Mouse (Mus musculus): Measurements from ENCODE around the gene Spsb2. TPM values are rescaled to one million over a fixed set of nuclear protein-coding genes. Genes with fewer than 3 reads are reported as not detected.

The Spsb2 gene
- polyA plus RNA-seq, 1 experiment from 2014 or later = 9.1 TPM

GRCm38 (mm10) chr6:124779222-124779983 lies 29.1 kb upstream of the Spsb2 start, which contains the start of gene Lrrc23:
TSS of gene Lrrc23 (minus strand) at chr6:124779727.
- H3K4me2 ChIP-seq = peak within 1 kb of the TSS; percentile 64
- 4% methylated on average over 23 of the region's 23 CpGs for WGBS

GRCm38 (mm10) chr6:124779984-124780416 lies 28.5 kb upstream of the Spsb2 start:
- H3K27ac ChIP-seq = no peak overlapping the region
- H3K4me1 ChIP-seq (replicated peaks) = peaks cover 14% of the 10 kb centered on the region
- 6% methylated on average over 10 of the region's 10 CpGs for WGBS
- ATAC-seq (ENCODE audit: insufficient number of reproducible peaks, insufficient read depth, low FRiP score, low TSS enrichment, low read depth) = no peak
- H3K4me3 ChIP-seq (replicated peaks) = peak overlapping the region; percentile 41
- H3K4me2 ChIP-seq = peak overlapping the region; percentile 64
- no peaks in the 10 kb centered on the region for H3K36me3 ChIP-seq
- no peaks in the 10 kb centered on the region for H3K9me3 ChIP-seq
- peaks cover 15% of the 10 kb centered on the region for H3K27me3 ChIP-seq
- H3K9ac ChIP-seq (replicated peaks) = no peak overlapping the region; the same call in 1 of the 2 replicates

More at GRCm38 (mm10) chr6:124779222-124779983, 29.1 kb upstream of the Spsb2 start, which contains the start of gene Lrrc23:
- Histone ChIP-seq H3K4me3 (replicated peaks) (peak within 1 kb of the TSS; percentile 41), H3K27ac (0 out of 2 replicates have a peak within 1 kb of the TSS, but pooled peaks have one; percentile 12), H3K36me3 (no peaks in the 10 kb centered on the region), H3K4me1 (replicated peaks) (peaks cover 14% of the 10 kb centered on the region), H3K9me3 (no peaks in the 10 kb centered on the region), H3K27me3 (peaks cover 15% of the 10 kb centered on the region), H3K9ac (replicated peaks) (no peak within 1 kb of the TSS; the same call in 1 of the 2 replicates)
- peak; percentile 54; the same call in 1 of the 2 replicates for ATAC-seq (ENCODE audit: insufficient number of reproducible peaks, insufficient read depth, low FRiP score, low TSS enrichment, low read depth)

GRCm38 (mm10) chr6:124780917-124781316 lies 27.5 kb upstream of the Spsb2 start:
- peaks cover 14% of the 10 kb centered on the region for H3K4me1 ChIP-seq (replicated peaks)
- no peak for ATAC-seq (ENCODE audit: insufficient number of reproducible peaks, insufficient read depth, low FRiP score, low TSS enrichment, low read depth)
- no peak overlapping the region for H3K4me3 ChIP-seq (replicated peaks)
- WGBS = 90% methylated on average over 7 of the region's 7 CpGs
- H3K4me2 ChIP-seq = 0 out of 2 replicates have a peak overlapping the region, but pooled peaks have one; percentile 64
- H3K27ac ChIP-seq = no peak overlapping the region
- peaks cover 15% of the 10 kb centered on the region for H3K27me3 ChIP-seq
- no peak overlapping the region for H3K9ac ChIP-seq (replicated peaks)
- H3K36me3 ChIP-seq = no peaks in the 10 kb centered on the region
- no peaks in the 10 kb centered on the region for H3K9me3 ChIP-seq

GRCm38 (mm10) chr6:124782436-124782835 lies 26.0 kb upstream of the Spsb2 start:
- 20% methylated on average over 6 of the region's 6 CpGs for WGBS
- no peaks in the 10 kb centered on the region for H3K9me3 ChIP-seq
- H3K4me3 ChIP-seq (replicated peaks) = 0 out of 2 replicates have a peak overlapping the region, but pooled peaks have one; percentile 8
- no peaks in the 10 kb centered on the region for H3K36me3 ChIP-seq
- H3K27me3 ChIP-seq = peaks cover 15% of the 10 kb centered on the region
- peak overlapping the region; percentile 42; the same call in 1 of the 2 replicates for H3K27ac ChIP-seq
- no peak for ATAC-seq (ENCODE audit: insufficient number of reproducible peaks, insufficient read depth, low FRiP score, low TSS enrichment, low read depth)
- no peak overlapping the region for H3K9ac ChIP-seq (replicated peaks)
- H3K4me1 ChIP-seq (replicated peaks) = peaks cover 14% of the 10 kb centered on the region
- H3K4me2 ChIP-seq = peak overlapping the region; percentile 21; the same call in 1 of the 2 replicates

GRCm38 (mm10) chr6:124786756-124787420 lies 21.6 kb upstream of the Spsb2 start:
- peaks cover 6% of the 10 kb centered on the region for H3K4me1 ChIP-seq (replicated peaks)
- no peaks in the 10 kb centered on the region for H3K36me3 ChIP-seq
- no peak overlapping the region for H3K4me2 ChIP-seq
- ATAC-seq (ENCODE audit: insufficient number of reproducible peaks, insufficient read depth, low FRiP score, low TSS enrichment, low read depth) = no peak
- no peak overlapping the region for H3K4me3 ChIP-seq (replicated peaks)
- H3K27me3 ChIP-seq = no peaks in the 10 kb centered on the region
- no peak overlapping the region for H3K9ac ChIP-seq (replicated peaks)
- H3K27ac ChIP-seq = no peak overlapping the region
- 57% methylated on average over 8 of the region's 8 CpGs for WGBS
- H3K9me3 ChIP-seq = no peaks in the 10 kb centered on the region

- no peak overlapping the region for H3K9ac ChIP-seq (replicated peaks)
- no peak overlapping the region for H3K4me2 ChIP-seq
- H3K36me3 ChIP-seq = no peaks in the 10 kb centered on the region
Observed at GRCm38 (mm10) chr6:124787722-124788121, 20.7 kb upstream of the Spsb2 start.

GRCm38 (mm10) chr6:124789519-124789918 lies 18.9 kb upstream of the Spsb2 start:
- 94% methylated on average over 4 of the region's 4 CpGs for WGBS
- ATAC-seq (ENCODE audit: insufficient number of reproducible peaks, insufficient read depth, low FRiP score, low TSS enrichment, low read depth) = no peak
- H3K27ac ChIP-seq = no peak overlapping the region

More at GRCm38 (mm10) chr6:124787722-124788121, 20.7 kb upstream of the Spsb2 start:
- ATAC-seq (ENCODE audit: insufficient number of reproducible peaks, insufficient read depth, low FRiP score, low TSS enrichment, low read depth) = no peak
- H3K4me3 ChIP-seq (replicated peaks) = no peak overlapping the region
- H3K27ac ChIP-seq = no peak overlapping the region
- no peaks in the 10 kb centered on the region for H3K27me3 ChIP-seq
- 75% methylated on average over 10 of the region's 10 CpGs for WGBS
- peaks cover under 1% of the 10 kb centered on the region; the same call in 1 of the 2 replicates for H3K4me1 ChIP-seq (replicated peaks)
- H3K9me3 ChIP-seq = no peaks in the 10 kb centered on the region

GRCm38 (mm10) chr6:124790121-124790520 lies 18.3 kb upstream of the Spsb2 start:
- no peaks in the 10 kb centered on the region for H3K36me3 ChIP-seq
- no peak overlapping the region for H3K9ac ChIP-seq (replicated peaks)
- no peaks in the 10 kb centered on the region for H3K27me3 ChIP-seq
- H3K9me3 ChIP-seq = no peaks in the 10 kb centered on the region
- no peak overlapping the region for H3K27ac ChIP-seq
- no peak for ATAC-seq (ENCODE audit: insufficient number of reproducible peaks, insufficient read depth, low FRiP score, low TSS enrichment, low read depth)
- no peak overlapping the region for H3K4me3 ChIP-seq (replicated peaks)
- no peak overlapping the region for H3K4me2 ChIP-seq
- WGBS = 68% methylated on average over 4 of the region's 4 CpGs
- no peaks in the 10 kb centered on the region for H3K4me1 ChIP-seq (replicated peaks)

More at GRCm38 (mm10) chr6:124789519-124789918, 18.9 kb upstream of the Spsb2 start:
- H3K9ac ChIP-seq (replicated peaks) = no peak overlapping the region
- H3K27me3 ChIP-seq = no peaks in the 10 kb centered on the region
- no peaks in the 10 kb centered on the region for H3K36me3 ChIP-seq
- H3K4me2 ChIP-seq = no peak overlapping the region
- no peaks in the 10 kb centered on the region for H3K4me1 ChIP-seq (replicated peaks)
- H3K9me3 ChIP-seq = no peaks in the 10 kb centered on the region
- H3K4me3 ChIP-seq (replicated peaks) = no peak overlapping the region

GRCm38 (mm10) chr6:124791911-124792310 lies 16.6 kb upstream of the Spsb2 start:
- no peak overlapping the region for H3K4me2 ChIP-seq
- whole genome bisulfite sequencing = 88% methylated on average over 3 of the region's 3 CpGs

GRCm38 (mm10) chr6:124795781-124796180 lies 12.7 kb upstream of the Spsb2 start:
- Histone ChIP-seq H3K9ac (replicated peaks) (no peak overlapping the region), H3K9me3 (no peaks in the 10 kb centered on the region), H3K36me3 (no peaks in the 10 kb centered on the region), H3K4me2 (no peak overlapping the region), H3K4me1 (replicated peaks) (no peaks in the 10 kb centered on the region), H3K27ac (no peak overlapping the region), H3K4me3 (replicated peaks) (no peak overlapping the region), H3K27me3 (no peaks in the 10 kb centered on the region)
- ATAC-seq (ENCODE audit: insufficient number of reproducible peaks, insufficient read depth, low FRiP score, low TSS enrichment, low read depth) = no peak
- 81% methylated on average over 4 of the region's 4 CpGs for WGBS

More at GRCm38 (mm10) chr6:124791911-124792310, 16.6 kb upstream of the Spsb2 start:
- Histone ChIP-seq H3K27ac (no peak overlapping the region), H3K36me3 (no peaks in the 10 kb centered on the region), H3K4me3 (replicated peaks) (no peak overlapping the region), H3K27me3 (no peaks in the 10 kb centered on the region), H3K4me1 (replicated peaks) (no peaks in the 10 kb centered on the region), H3K9me3 (no peaks in the 10 kb centered on the region), H3K9ac (replicated peaks) (no peak overlapping the region)
- no peak for ATAC-seq (ENCODE audit: insufficient number of reproducible peaks, insufficient read depth, low FRiP score, low TSS enrichment, low read depth)

GRCm38 (mm10) chr6:124796200-124796599 lies 12.3 kb upstream of the Spsb2 start:
- Histone ChIP-seq H3K27me3 (no peaks in the 10 kb centered on the region), H3K9ac (replicated peaks) (no peak overlapping the region), H3K4me3 (replicated peaks) (no peak overlapping the region), H3K4me2 (no peak overlapping the region), H3K36me3 (no peaks in the 10 kb centered on the region), H3K9me3 (no peaks in the 10 kb centered on the region), H3K27ac (no peak overlapping the region), H3K4me1 (replicated peaks) (no peaks in the 10 kb centered on the region)
- 89% methylated on average over 2 of the region's 2 CpGs for WGBS
- no peak for ATAC-seq (ENCODE audit: insufficient number of reproducible peaks, insufficient read depth, low FRiP score, low TSS enrichment, low read depth)

Measured in limb, embryonic 12.5 days (tissue).